Mouse (Mus musculus) hindbrain, embryonic 16.5 days (tissue): ENCODE results near the gene Ubr4. TPM values are rescaled to one million over a fixed set of nuclear protein-coding genes. Genes with fewer than 3 reads are reported as not detected.
"Not testable (repeated sequence)": the region's sequence is repeated elsewhere in the genome, so short reads cannot be mapped to it uniquely, and the experiment has no call there.

Experiments
- ATAC-seq: fragments of 200-750 bp; cut with Nextera tagmentation; 2 replicates; pipeline ENCODE4 v1.8.0; 2017; ENCODE audit warnings: moderate TSS enrichment, moderate library complexity
- H3K27ac ChIP-seq: fragments of 300-500 bp; sonication (generic); 2 replicates; pipeline ENCODE4 v1.5.1; 2014; ENCODE audit warnings: low read depth, mild to moderate bottlenecking, control low read depth, low read length, moderate library complexity
- H3K27me3 ChIP-seq: fragments of 300-500 bp; sonication (generic); replicated peaks from 2 replicates; pipeline ENCODE4 v1.6.1; 2014; ENCODE audit warnings: low read length; ENCODE audit not compliant: control insufficient read depth, insufficient read depth
- H3K36me3 ChIP-seq: fragments of 300-500 bp; sonication (generic); 2 replicates; pipeline ENCODE4 v1.6.1; 2014; ENCODE audit warnings: mild to moderate bottlenecking, low read length, moderate library complexity, mixed read lengths; ENCODE audit not compliant: control insufficient read depth, insufficient read depth
- H3K4me1 ChIP-seq: fragments of 300-500 bp; sonication (generic); 2 replicates; pipeline ENCODE4 v1.6.1; 2014; ENCODE audit warnings: low read depth, low read length; ENCODE audit not compliant: control insufficient read depth, insufficient read depth
- H3K4me2 ChIP-seq: fragments of 300-500 bp; sonication (generic); 2 replicates; pipeline ENCODE4 v1.6.1; 2014; ENCODE audit warnings: mild to moderate bottlenecking, low read length, control low read depth, moderate library complexity
- H3K4me3 ChIP-seq: fragments of 300-500 bp; sonication (generic); 2 replicates; pipeline ENCODE4 v1.5.1; 2014; ENCODE audit warnings: mild to moderate bottlenecking, low read length, control low read depth, moderate library complexity
- H3K9ac ChIP-seq: fragments of 300-500 bp; sonication (generic); 2 replicates; pipeline ENCODE4 v1.6.1; 2014; ENCODE audit warnings: low read depth, mild to moderate bottlenecking, control low read depth, low read length, moderate library complexity
- H3K9me3 ChIP-seq: fragments of 300-500 bp; sonication (generic); 2 replicates; pipeline ENCODE4 v1.6.1; 2014; ENCODE audit warnings: mild to moderate bottlenecking, low read length, moderate library complexity; ENCODE audit not compliant: control insufficient read depth
- WGBS: fragments of 180-500 bp; shearing (Covaris S2); extraction: QIAGEN DNeasy Blood & Tissue Kit; methylation state at CpG from one replicate; pipeline ENCODE4 v1.1.7; 2014; 5-methylcytosine and 5-hydroxymethylcytosine counted together
- polyA plus RNA-seq: library from polyadenylated mRNA; unstranded; fragments of >200 nt; fragmentation: Nextera tagmentation; extraction: Ambion mirVana; gene quantifications from 2 replicates; pipeline ENCODE4 v1.2.1, GENCODE M21; 2015

The Ubr4 gene
- polyA plus RNA-seq, 1 experiment from 2014 or later: 82.1 TPM

DNA sequence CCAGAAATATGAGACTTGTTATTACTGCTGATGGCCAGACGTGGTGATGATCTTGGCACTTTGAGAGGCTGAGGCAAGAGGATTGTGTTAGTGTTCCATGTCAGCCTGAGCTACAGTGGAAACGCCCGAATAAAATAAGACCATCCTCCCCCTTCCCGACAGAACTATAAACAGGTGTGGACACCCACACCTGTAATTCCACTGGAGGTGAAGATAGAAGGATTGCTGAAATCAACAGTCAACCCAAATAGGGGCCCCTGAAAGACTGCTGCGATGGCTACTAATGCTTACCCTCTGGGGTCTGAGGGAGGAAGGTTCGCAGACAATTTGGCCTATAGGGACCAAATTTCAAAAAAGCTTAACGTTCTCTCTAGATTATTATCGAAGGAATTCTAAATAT lies 27.3 kb downstream of the Ubr4 start:
- no peak for ATAC-seq
- peak overlapping the region; percentile 63 for H3K4me2 ChIP-seq

GRCm38 (mm10) chr4:139380207-139380748 lies 27.9 kb downstream of the Ubr4 start:
- no peaks in the 10 kb centered on the region for H3K9me3 ChIP-seq
- H3K27me3 ChIP-seq: no peaks in the 10 kb centered on the region
- H3K36me3 ChIP-seq: peaks cover 7% of the 10 kb centered on the region
- peak overlapping the region; percentile 81 for H3K27ac ChIP-seq
- peak overlapping the region; percentile 84 for H3K4me2 ChIP-seq
- WGBS: 0% methylated on average over 54 of the region's 54 CpGs
- peak; percentile 97 for ATAC-seq
- H3K4me1 ChIP-seq: peaks cover 18% of the 10 kb centered on the region
- H3K9ac ChIP-seq: peak overlapping the region; percentile 93
- peak overlapping the region; percentile 93 for H3K4me3 ChIP-seq

More for the DNA sequence above, 27.3 kb downstream of the Ubr4 start:
- peaks cover 18% of the 10 kb centered on the region for H3K4me1 ChIP-seq
- peak overlapping the region; percentile 78 for H3K9ac ChIP-seq
- H3K4me3 ChIP-seq: peak overlapping the region; percentile 93
- WGBS: 13% methylated on average over 8 of the region's 8 CpGs
- peaks cover 10% of the 10 kb centered on the region for H3K36me3 ChIP-seq
- no peaks in the 10 kb centered on the region for H3K9me3 ChIP-seq
- H3K27ac ChIP-seq: peak overlapping the region; percentile 81
- no peaks in the 10 kb centered on the region for H3K27me3 ChIP-seq

DNA sequence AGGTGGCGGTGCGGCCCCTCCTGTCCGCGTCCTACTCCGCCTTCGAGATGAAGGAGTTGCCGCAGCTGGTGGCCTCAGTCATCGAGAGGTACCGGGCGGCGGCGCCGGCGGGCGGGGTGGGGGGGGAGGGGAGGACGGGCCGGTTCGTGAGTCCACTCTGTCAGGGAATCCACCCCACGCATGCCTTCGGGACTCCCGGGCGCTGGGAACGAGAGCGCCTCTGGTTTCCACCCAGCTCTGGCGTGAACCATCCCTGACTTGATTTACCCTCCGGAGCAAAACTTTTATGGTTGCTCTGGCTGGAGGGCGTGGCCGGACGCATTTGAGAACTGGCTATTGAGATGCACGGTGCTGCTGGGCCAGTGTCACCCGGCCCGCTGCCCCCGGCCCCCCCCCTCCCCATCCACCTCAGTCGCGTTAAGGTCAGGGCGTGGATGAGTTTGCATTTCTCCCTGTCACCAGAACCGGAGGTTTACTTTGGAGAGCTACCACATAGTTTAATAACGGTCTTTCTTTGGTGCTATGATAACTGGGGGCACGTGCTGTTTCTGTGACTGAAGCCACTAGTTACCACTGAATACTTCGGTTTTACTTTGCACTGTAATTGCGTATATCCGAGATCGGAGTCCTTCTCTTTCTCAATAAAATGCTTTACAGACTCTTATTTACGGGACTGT lies 28.5 kb downstream of the Ubr4 start:
- WGBS: 3% methylated on average over 44 of the region's 44 CpGs
- ATAC-seq: no peak
- peaks cover 18% of the 10 kb centered on the region for H3K4me1 ChIP-seq

DNA sequence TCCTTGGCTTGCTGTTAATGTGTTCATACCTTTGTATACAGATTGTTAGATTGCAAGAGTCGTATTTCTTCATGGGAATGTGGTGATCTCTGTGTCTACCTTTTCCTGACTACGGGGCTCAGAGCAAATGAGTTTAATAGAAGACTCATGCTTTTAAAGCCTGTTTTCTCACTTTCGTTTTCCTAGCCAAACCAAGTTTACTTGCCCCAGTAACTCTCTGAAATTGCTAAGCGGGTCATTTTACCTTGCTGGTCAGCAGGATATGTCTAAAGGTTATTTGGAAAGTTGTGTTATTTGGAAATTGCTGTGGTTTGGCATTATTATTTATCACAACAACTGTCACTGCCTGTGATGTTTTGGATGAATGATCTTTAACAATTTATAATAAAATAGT lies 29.0 kb downstream of the Ubr4 start:
- H3K36me3 ChIP-seq: no peaks in the 10 kb centered on the region; the same call in 1 of the 2 replicates
- H3K27ac ChIP-seq: no peak overlapping the region
- H3K4me3 ChIP-seq: peak overlapping the region; percentile 93
- no peaks in the 10 kb centered on the region for H3K27me3 ChIP-seq
- ATAC-seq: no peak
- peak overlapping the region; percentile 84 for H3K4me2 ChIP-seq
- H3K9ac ChIP-seq: peak overlapping the region; percentile 93; the same call in 1 of the 2 replicates
- peaks cover 18% of the 10 kb centered on the region for H3K4me1 ChIP-seq
- 61% methylated on average over 4 of the region's 4 CpGs for WGBS
- H3K9me3 ChIP-seq: no peaks in the 10 kb centered on the region

More for the DNA sequence above, 28.5 kb downstream of the Ubr4 start:
- Histone ChIP-seq H3K4me2 (peak overlapping the region; percentile 84), H3K9me3 (no peaks in the 10 kb centered on the region), H3K27me3 (no peaks in the 10 kb centered on the region), H3K9ac (peak overlapping the region; percentile 93), H3K36me3 (peaks cover under 1% of the 10 kb centered on the region), H3K27ac (peak overlapping the region; percentile 81), H3K4me3 (peak overlapping the region; percentile 93)

GRCm38 (mm10) chr4:139382231-139382630 lies 29.8 kb downstream of the Ubr4 start:
- Histone ChIP-seq H3K9me3 (no peaks in the 10 kb centered on the region), H3K4me3 (no peak overlapping the region), H3K9ac (no peak overlapping the region), H3K4me2 (peak overlapping the region; percentile 84; the same call in 1 of the 2 replicates), H3K36me3 (no peaks in the 10 kb centered on the region; the same call in 1 of the 2 replicates), H3K27ac (no peak overlapping the region), H3K4me1 (peaks cover 18% of the 10 kb centered on the region), H3K27me3 (no peaks in the 10 kb centered on the region)
- no peak for ATAC-seq
- 82% methylated on average over 7 of the region's 7 CpGs for WGBS

DNA sequence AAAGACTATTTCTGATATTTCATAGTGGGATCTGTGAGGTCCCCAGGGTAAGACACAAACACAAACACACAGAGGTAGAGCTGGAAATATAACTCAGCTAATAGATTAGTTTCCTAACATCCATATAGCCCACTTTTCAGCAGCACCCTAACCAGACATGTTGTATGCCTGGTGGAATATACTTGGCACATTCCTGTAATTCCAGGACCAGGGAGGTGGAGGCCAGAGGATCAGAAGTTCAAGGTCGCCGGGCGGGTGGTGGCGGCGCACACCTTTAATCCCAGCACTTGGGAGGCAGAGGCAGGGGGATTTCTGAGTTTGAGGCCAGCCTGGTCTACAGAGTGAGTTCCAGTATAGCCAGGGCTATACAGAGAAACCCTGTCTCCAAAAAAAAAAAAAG lies 33.4 kb downstream of the Ubr4 start:
- H3K36me3 ChIP-seq, H3K4me3 ChIP-seq, H3K9ac ChIP-seq, ATAC-seq, H3K4me2 ChIP-seq, H3K27ac ChIP-seq, H3K27me3 ChIP-seq, H3K9me3 ChIP-seq: not testable (repeated sequence)
- 89% methylated on average over 5 of the region's 5 CpGs for whole genome bisulfite sequencing
- peaks cover 13% of the 10 kb centered on the region for H3K4me1 ChIP-seq

DNA sequence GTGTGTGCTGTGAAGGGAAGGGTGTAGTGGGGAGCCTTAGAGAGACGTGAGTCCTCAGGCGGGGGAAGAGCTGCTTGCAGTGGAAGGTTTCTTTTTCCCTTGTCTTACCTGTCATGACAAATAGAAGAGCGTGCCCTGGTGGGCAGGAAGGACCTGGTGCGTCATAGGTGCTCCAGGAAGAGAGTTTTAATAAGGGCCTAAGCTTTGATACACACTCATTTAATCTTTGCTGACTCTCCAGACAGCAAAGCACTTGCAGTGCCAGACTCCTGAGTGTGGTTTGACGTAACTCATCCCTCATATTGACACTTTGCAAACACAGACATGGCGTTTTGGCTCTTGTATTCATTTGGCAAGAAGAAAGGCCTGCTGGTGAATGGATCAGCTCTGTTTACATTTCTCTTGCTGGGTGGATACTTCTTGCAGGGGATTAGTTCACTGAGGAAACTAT lies 34.5 kb downstream of the Ubr4 start:
- Histone ChIP-seq H3K9ac (no peak overlapping the region), H3K9me3 (no peaks in the 10 kb centered on the region), H3K4me3 (no peak overlapping the region), H3K36me3 (peaks cover 13% of the 10 kb centered on the region), H3K4me1 (peaks cover 6% of the 10 kb centered on the region), H3K27ac (no peak overlapping the region), H3K27me3 (no peaks in the 10 kb centered on the region), H3K4me2 (no peak overlapping the region)
- WGBS: 61% methylated on average over 6 of the region's 6 CpGs
- ATAC-seq: no peak

- no peaks in the 10 kb centered on the region for H3K9me3 ChIP-seq
- peaks cover 33% of the 10 kb centered on the region for H3K36me3 ChIP-seq
- H3K4me2 ChIP-seq: no peak overlapping the region
- no peak overlapping the region for H3K9ac ChIP-seq
- ATAC-seq: no peak
- H3K4me1 ChIP-seq: no peaks in the 10 kb centered on the region
- no peak overlapping the region for H3K27ac ChIP-seq
- no peaks in the 10 kb centered on the region for H3K27me3 ChIP-seq
- 91% methylated on average over 4 of the region's 4 CpGs for WGBS
- no peak overlapping the region for H3K4me3 ChIP-seq
Observed at GRCm38 (mm10) chr4:139389557-139389956, 37.1 kb downstream of the Ubr4 start.

GRCm38 (mm10) chr4:139395431-139395830 lies 43.0 kb downstream of the Ubr4 start:
- H3K27ac ChIP-seq: no peak overlapping the region
- WGBS: 85% methylated on average over 2 of the region's 2 CpGs
- no peaks in the 10 kb centered on the region for H3K9me3 ChIP-seq
- no peak overlapping the region for H3K9ac ChIP-seq
- no peak for ATAC-seq
- H3K4me2 ChIP-seq: no peak overlapping the region
- no peak overlapping the region for H3K4me3 ChIP-seq
- peaks cover 69% of the 10 kb centered on the region for H3K36me3 ChIP-seq
- no peaks in the 10 kb centered on the region for H3K4me1 ChIP-seq
- H3K27me3 ChIP-seq: no peaks in the 10 kb centered on the region
